Mouse (Mus musculus) adrenal gland, adult 18-20 months (tissue): ENCODE measurements around the gene Arpc5. TPM values are rescaled to one million over a fixed set of nuclear protein-coding genes. Genes with fewer than 3 reads are reported as not detected.

Experiments used
- DNase-seq, 2 experiments: peaks; one replicate each; pipeline ENCODE4 v3.0.0; 2021 to 2022; ENCODE audit warnings: low spot score in 2 of 2
- total RNA-seq, 2 experiments: library from RNA; stranded (reverse); gene quantifications; 1 replicate in 1 of 2; 2 replicates in 1 of 2; pipeline ENCODE4 v1.2.3; 2021

The Arpc5 gene
- total RNA-seq, 2 experiments from 2014 or later, result 79.9 to 107 TPM

- DNase-seq, result no peak
These were observed 44.4 kb downstream of the Arpc5 start for GRCm38 (mm10) chr1:152810533-152811439.

DNA sequence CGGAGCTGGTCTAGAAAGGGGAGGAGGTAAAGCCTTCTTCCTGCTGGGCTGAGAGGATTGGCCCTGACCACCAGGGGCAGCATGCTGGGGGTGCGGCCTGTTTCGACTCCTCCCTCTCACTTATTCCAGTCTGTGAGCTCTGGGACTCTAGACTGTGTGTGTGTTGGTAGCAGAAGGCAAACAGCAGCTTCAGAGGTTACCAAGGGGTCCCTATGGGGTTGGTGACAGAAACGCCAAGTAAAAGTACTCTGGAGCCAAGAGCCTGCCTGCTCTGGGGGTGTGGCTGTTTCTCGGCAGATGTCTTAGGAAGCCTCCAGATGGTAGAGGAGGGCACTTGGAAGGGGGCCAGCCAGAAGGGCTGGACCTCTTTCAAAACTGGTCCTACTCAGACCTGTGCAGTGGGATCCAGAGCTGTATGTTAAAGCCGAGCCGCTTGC is 48.9 kb downstream of the Arpc5 start:
- no peak for DNase-seq

- no peak for DNase-seq
These were observed 50.9 kb downstream of the Arpc5 start for GRCm38 (mm10) chr1:152817027-152817769.

DNA sequence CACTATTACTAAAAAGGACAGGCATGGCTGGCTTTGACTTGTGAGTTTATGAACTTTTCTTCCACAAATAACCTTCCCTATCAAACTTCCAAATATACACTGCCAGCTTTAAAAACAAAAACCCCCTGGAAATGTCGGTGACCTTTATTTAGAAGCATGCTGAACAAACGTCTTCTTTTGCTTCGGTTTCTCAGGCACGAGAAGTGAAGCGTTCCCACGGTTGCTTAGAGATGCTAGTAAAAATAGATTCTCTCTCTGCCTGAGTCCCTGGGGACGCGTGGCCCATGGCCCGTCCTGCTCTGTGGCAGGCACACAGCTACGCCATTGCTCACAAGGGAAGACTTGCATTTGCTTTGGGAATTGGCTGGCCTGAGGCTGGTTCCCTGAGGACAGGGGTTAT is 51.5 kb downstream of the Arpc5 start:
- no peak for DNase-seq

- no peak for DNase-seq
These were observed 53.2 kb downstream of the Arpc5 start for GRCm38 (mm10) chr1:152819558-152819957.

GRCm38 (mm10) chr1:152820911-152821695 is 54.8 kb downstream of the Arpc5 start:
- DNase-seq, result no peak

- no peak for DNase-seq
These were observed 55.4 kb downstream of the Arpc5 start for GRCm38 (mm10) chr1:152821746-152822145.

DNA sequence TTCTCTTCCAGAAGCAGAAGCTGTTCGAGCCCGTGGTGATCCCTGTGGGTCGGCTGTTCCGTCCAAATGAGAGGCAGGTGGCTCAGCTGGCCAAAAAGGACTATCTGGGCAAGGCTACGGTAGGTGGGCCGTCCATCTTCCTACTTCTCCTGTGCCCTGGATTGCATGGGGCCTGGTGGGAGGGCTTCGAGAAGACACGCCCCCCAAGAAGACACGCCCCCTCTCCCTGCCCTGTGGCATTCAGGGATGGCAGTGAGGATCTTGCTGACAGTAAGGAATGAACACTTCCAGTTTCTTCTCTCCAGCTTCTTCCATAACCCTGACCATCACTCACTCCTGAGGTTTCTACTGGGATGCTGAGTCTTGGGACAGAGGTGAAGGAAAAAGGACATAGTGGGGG is 57.9 kb downstream of the Arpc5 start:
- no peak for DNase-seq

Other genes with a start within 250 kb of the Arpc5 start
- not detected for gene Apobec4, start 16.0 kb upstream of the Arpc5 start, total RNA-seq
- gene Rgl1, start 191 bp upstream of the Arpc5 start, total RNA-seq, result 10 to 100 TPM; 15.5 to 31.2 TPM
- gene Ncf2, start 33.7 kb downstream of the Arpc5 start, total RNA-seq, result 10 to 100 TPM in 1 of 2 experiments, 1 to 10 TPM in 1; 7.0 to 11.5 TPM
- gene Smg7, start 136.1 kb downstream of the Arpc5 start, total RNA-seq, result 10 to 100 TPM; 65.8 to 73.8 TPM
- gene Nmnat2, start 188.5 kb downstream of the Arpc5 start, total RNA-seq, result 1 to 10 TPM in 1 of 2 experiments, under 1 TPM in 1; 0.99 to 1.9 TPM